Mouse (Mus musculus) left cerebral cortex, postnatal 14 days (tissue): ENCODE measurements at regions not wholly inside any gene's neighbourhood (a gene's known extent, or its start where the extent isn't known, plus 50 kb on each side); places are given as distances from the start of the nearest gene placed in this dataset.

Source experiments
- DNase-seq, 2 experiments: peaks; one replicate each; pipeline ENCODE4 v3.0.0; 2021 to 2022; ENCODE audit warnings: low spot score in 2 of 2, mixed read lengths in 1 of 2
- intact Hi-C: fragments of 180-260 bp; cut with DNase I; formaldehyde crosslinking; loops from one replicate; pipeline ENCODE4 v1.15.1; 2025

GRCm38 (mm10) chr1:145620561-145620960 is 845.3 kb upstream of the Rgs18 start:
- no peak for DNase-seq
- intact Hi-C loops, result no loop called here

GRCm38 (mm10) chr1:145614326-145614725 is 839.1 kb upstream of the Rgs18 start:
- intact Hi-C loops, result no loop called here
- DNase-seq, result no peak

GRCm38 (mm10) chr1:145596983-145597382 is 821.7 kb upstream of the Rgs18 start:
- DNase-seq, result no peak
- intact Hi-C loops, result no loop called here

DNA sequence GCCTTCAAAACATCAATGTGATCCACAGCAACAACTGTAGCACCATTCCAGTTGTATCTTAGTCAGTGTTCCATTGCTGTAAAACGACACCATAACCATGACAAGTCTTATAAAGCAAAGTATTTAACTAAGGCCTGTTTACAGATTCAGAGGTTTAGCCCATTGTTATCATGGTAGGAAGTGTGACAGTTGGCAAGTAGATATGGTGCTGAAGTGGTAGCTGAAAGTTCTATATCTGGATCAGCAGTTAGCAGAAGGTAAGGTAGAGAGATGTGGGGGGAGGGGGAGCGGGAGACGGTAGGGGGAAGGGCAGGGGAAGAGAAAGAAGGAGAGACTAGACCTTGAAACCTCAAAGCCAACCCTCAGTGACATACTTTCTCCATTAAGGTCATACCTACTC is 804.2 kb upstream of the Rgs18 start:
- DNase-seq, result no peak
- intact Hi-C loops, result no loop called here

GRCm38 (mm10) chr1:145570012-145570411 is 794.8 kb upstream of the Rgs18 start:
- intact Hi-C loops, result no loop called here
- peak in 1 of 2 experiments; percentile 2 for DNase-seq

DNA sequence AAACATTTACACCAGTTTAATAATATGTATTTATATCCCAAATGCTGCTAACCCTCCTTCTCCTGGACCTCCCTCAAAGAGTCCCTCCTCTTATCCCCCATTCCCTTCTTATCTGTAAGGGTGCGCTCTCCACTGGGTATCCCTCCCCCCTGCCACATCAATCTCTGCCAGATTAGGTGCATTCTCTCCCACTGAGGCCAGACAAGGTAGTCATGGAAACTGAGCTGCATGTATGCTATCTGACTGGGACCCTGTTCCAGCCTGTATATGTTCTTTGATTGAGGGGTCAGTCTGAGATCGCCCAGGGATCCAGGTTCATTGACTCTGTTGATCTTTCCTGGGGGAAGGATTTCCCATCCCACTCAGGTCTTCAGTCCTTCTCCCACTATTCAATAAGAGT is 786.1 kb upstream of the Rgs18 start:
- intact Hi-C loops, result no loop called here
- no peak for DNase-seq
